Mouse (Mus musculus) midbrain, embryonic 12.5 days (tissue): ENCODE measurements around the gene Olfr237-ps1. TPM values are rescaled to one million over a fixed set of nuclear protein-coding genes. Genes with fewer than 3 reads are reported as not detected.

Experiments
- ATAC-seq: fragments of 200-750 bp; cut with Nextera tagmentation; 2 replicates; pipeline ENCODE4 v1.8.0; 2017; ENCODE audit warnings: low read depth, moderate TSS enrichment, moderate library complexity; ENCODE audit not compliant: low FRiP score
- H3K27ac ChIP-seq: fragments of 300-500 bp; sonication (generic); replicated peaks from 2 replicates; pipeline ENCODE4 v1.5.1; 2016; ENCODE audit warnings: mild to moderate bottlenecking
- H3K27me3 ChIP-seq: fragments of 300-500 bp; sonication (generic); 2 replicates; pipeline ENCODE4 v1.6.1; 2016; ENCODE audit warnings: mild to moderate bottlenecking
- H3K36me3 ChIP-seq: fragments of 300-500 bp; sonication (generic); 2 replicates; pipeline ENCODE4 v1.6.1; 2016
- H3K4me1 ChIP-seq: fragments of 300-500 bp; sonication (generic); 2 replicates; pipeline ENCODE4 v1.6.1; 2016
- H3K4me2 ChIP-seq: fragments of 300-500 bp; sonication (generic); replicated peaks from 2 replicates; pipeline ENCODE4 v1.6.1; 2016; ENCODE audit warnings: mild to moderate bottlenecking, moderate library complexity
- H3K4me3 ChIP-seq: fragments of 300-500 bp; sonication (generic); 2 replicates; pipeline ENCODE4 v1.5.1; 2016; ENCODE audit warnings: mild to moderate bottlenecking
- H3K9ac ChIP-seq: fragments of 300-500 bp; sonication (generic); replicated peaks from 2 replicates; pipeline ENCODE4 v1.6.1; 2016; ENCODE audit warnings: mild to moderate bottlenecking, moderate library complexity
- H3K9me3 ChIP-seq: fragments of 300-500 bp; sonication (generic); 2 replicates; pipeline ENCODE4 v1.6.1; 2016; ENCODE audit warnings: mild to moderate bottlenecking
- WGBS: fragments of 180-500 bp; shearing (Covaris S2); methylation state at CpG from one replicate; pipeline ENCODE4 v1.1.7; 2016; 5-methylcytosine and 5-hydroxymethylcytosine counted together
- polyA plus RNA-seq: library from polyadenylated mRNA; unstranded; fragments of >200 nt; fragmentation: Nextera tagmentation; extraction: Ambion mirVana; gene quantifications from 2 replicates; pipeline ENCODE4 v1.2.1, GENCODE M21; 2016

The Olfr237-ps1 gene
- polyA plus RNA-seq, 1 experiment from 2014 or later = not detected

GRCm38 (mm10) chr6:43205355-43205754 lies 59.0 kb downstream of the Olfr237-ps1 start:
- Histone ChIP-seq H3K9ac (no peak overlapping the region), H3K4me2 (no peak overlapping the region), H3K4me3 (no peak overlapping the region), H3K27ac (no peak overlapping the region), H3K36me3 (no peaks in the 10 kb centered on the region), H3K4me1 (no peaks in the 10 kb centered on the region), H3K27me3 (no peaks in the 10 kb centered on the region), H3K9me3 (no peaks in the 10 kb centered on the region)
- 47% methylated on average over 2 of the region's 2 CpGs for WGBS
- ATAC-seq = no peak

Other genes starting within 250 kb of the Olfr237-ps1 start
- gene Olfr447, start 237.7 kb upstream of the Olfr237-ps1 start, polyA plus RNA-seq = not detected in 2 replicates
- not detected in 2 replicates for gene Olfr446, start 225.2 kb upstream of the Olfr237-ps1 start, polyA plus RNA-seq
- gene Olfr444, start 197.5 kb upstream of the Olfr237-ps1 start, polyA plus RNA-seq = not detected in 2 replicates
- gene Olfr441, start 40.2 kb upstream of the Olfr237-ps1 start, polyA plus RNA-seq = not detected in 2 replicates
- not detected in 2 replicates for gene Olfr437, start 16.7 kb downstream of the Olfr237-ps1 start, polyA plus RNA-seq
- gene Olfr13, start 25.6 kb downstream of the Olfr237-ps1 start, polyA plus RNA-seq = not detected in 2 replicates
- not detected in 2 replicates for gene Olfr435, start 50.6 kb downstream of the Olfr237-ps1 start, polyA plus RNA-seq
- not detected in 2 replicates for gene Olfr434, start 66.5 kb downstream of the Olfr237-ps1 start, polyA plus RNA-seq
- gene Olfr47, start 85.0 kb downstream of the Olfr237-ps1 start, polyA plus RNA-seq = not detected in 2 replicates
- gene Arhgef5, start 119.0 kb downstream of the Olfr237-ps1 start, polyA plus RNA-seq = 2.8 and 3.2 TPM in 2 replicates
- not detected in 2 replicates for gene Nobox, start 163.0 kb downstream of the Olfr237-ps1 start, polyA plus RNA-seq